Mouse (Mus musculus) heart, adult 11 months (tissue): ENCODE measurements around the gene 1700003E16Rik.

ENCODE experiments used
- DNase-seq: peaks from one replicate; pipeline ENCODE4 v3.0.0; 2022

The 1700003E16Rik gene

GRCm38 (mm10) chr6:83156259-83156684 lies at the start of gene 1700003E16Rik, which contains the start of gene Wdr54:
TSS of gene 1700003E16Rik (plus strand) at chr6:83156404.
TSS of gene Wdr54 (minus strand) at chr6:83156397.
- DNase-seq = peak; percentile 96

- peak; percentile 96 for DNase-seq
Measured at GRCm38 (mm10) chr6:83107566-83108400, 48.4 kb upstream of the 1700003E16Rik start.

- DNase-seq = peak; percentile 98
Measured at GRCm38 (mm10) chr6:83108762-83109668, 47.2 kb upstream of the 1700003E16Rik start, which contains the start of gene Mrpl53. TSS of gene Mrpl53 (plus strand) at chr6:83109040.

- no peak for DNase-seq
Measured at GRCm38 (mm10) chr6:83111510-83112136, 44.6 kb upstream of the 1700003E16Rik start.

- DNase-seq = peak; percentile 99
Measured at GRCm38 (mm10) chr6:83115011-83115671, 41.1 kb upstream of the 1700003E16Rik start, which contains the start of gene Mogs. TSS of gene Mogs (plus strand) at chr6:83115496.

GRCm38 (mm10) chr6:83115682-83116372 lies 40.4 kb upstream of the 1700003E16Rik start:
- peak; percentile 94 for DNase-seq

GRCm38 (mm10) chr6:83116373-83117164 lies 39.6 kb upstream of the 1700003E16Rik start:
- DNase-seq = peak; percentile 90

GRCm38 (mm10) chr6:83117165-83117438 lies 39.1 kb upstream of the 1700003E16Rik start:
- DNase-seq = peak; percentile 92

- peak; percentile 91 for DNase-seq
Measured at GRCm38 (mm10) chr6:83117616-83118015, 38.6 kb upstream of the 1700003E16Rik start.

- DNase-seq = no peak
Measured at GRCm38 (mm10) chr6:83118369-83118768, 37.8 kb upstream of the 1700003E16Rik start.

GRCm38 (mm10) chr6:83118825-83119733 lies 37.1 kb upstream of the 1700003E16Rik start:
- peak; percentile 89 for DNase-seq

GRCm38 (mm10) chr6:83119734-83120051 lies 36.5 kb upstream of the 1700003E16Rik start:
- DNase-seq = peak; percentile 90

- peak; percentile 100 for DNase-seq
Measured at GRCm38 (mm10) chr6:83120930-83121862, 35.0 kb upstream of the 1700003E16Rik start, which contains the start of gene Wbp1. TSS of gene Wbp1 (minus strand) at chr6:83121559.

GRCm38 (mm10) chr6:83121863-83122710 lies 34.1 kb upstream of the 1700003E16Rik start:
- DNase-seq = peak; percentile 94

- DNase-seq = peak; percentile 91
Measured at GRCm38 (mm10) chr6:83122961-83123360, 33.2 kb upstream of the 1700003E16Rik start.

GRCm38 (mm10) chr6:83124851-83125312 lies 31.3 kb upstream of the 1700003E16Rik start:
- DNase-seq = peak; percentile 99

- DNase-seq = no peak
Measured at GRCm38 (mm10) chr6:83125331-83125730, 30.9 kb upstream of the 1700003E16Rik start, which contains the start of gene Ino80b. TSS of gene Ino80b (minus strand) at chr6:83125431.
